Mouse (Mus musculus): ENCODE results near the gene Wwox. TPM values are rescaled to one million over a fixed set of nuclear protein-coding genes. Genes with fewer than 3 reads are reported as not detected.

Gene Wwox
- polyA plus RNA-seq, 1 experiment from 2014 or later = 13.3 TPM

GRCm38 (mm10) chr8:114889578-114890374 is 450.3 kb downstream of the Wwox start:
- H3K27ac ChIP-seq (ENCODE audit: low read length) = no peak overlapping the region
- ATAC-seq = peak; percentile 50

GRCm38 (mm10) chr8:114890478-114890877 is 451.0 kb downstream of the Wwox start:
- no peak overlapping the region for H3K4me2 ChIP-seq (ENCODE audit: low read length)
- H3K4me3 ChIP-seq (ENCODE audit: low read depth, low read length) = no peak overlapping the region
- peaks cover 5% of the 10 kb centered on the region; the same call in 1 of the 2 replicates for H3K4me1 ChIP-seq (ENCODE audit: control insufficient read depth, insufficient read depth, low read length)
- WGBS = 61% methylated on average over 5 of the region's 5 CpGs
- H3K27me3 ChIP-seq (ENCODE audit: control insufficient read depth, insufficient read depth, low read depth, low read length) = no peaks in the 10 kb centered on the region
- H3K36me3 ChIP-seq (ENCODE audit: control insufficient read depth, insufficient read depth, low read length) = no peaks in the 10 kb centered on the region
- H3K9me3 ChIP-seq (replicated peaks; ENCODE audit: control insufficient read depth, low read length, poor library complexity, severe bottlenecking) = no peaks in the 10 kb centered on the region
- H3K27ac ChIP-seq (ENCODE audit: low read length) = no peak overlapping the region
- no peak for ATAC-seq
- H3K9ac ChIP-seq (ENCODE audit: low read depth, low read length) = no peak overlapping the region

More at GRCm38 (mm10) chr8:114889578-114890374, 450.3 kb downstream of the Wwox start:
- no peaks in the 10 kb centered on the region for H3K9me3 ChIP-seq (replicated peaks; ENCODE audit: control insufficient read depth, low read length, poor library complexity, severe bottlenecking)
- no peaks in the 10 kb centered on the region for H3K27me3 ChIP-seq (ENCODE audit: control insufficient read depth, insufficient read depth, low read depth, low read length)
- no peaks in the 10 kb centered on the region for H3K36me3 ChIP-seq (ENCODE audit: control insufficient read depth, insufficient read depth, low read length)
- WGBS = 40% methylated on average over 16 of the region's 16 CpGs
- H3K4me1 ChIP-seq (ENCODE audit: control insufficient read depth, insufficient read depth, low read length) = peaks cover 11% of the 10 kb centered on the region; the same call in 1 of the 2 replicates
- peak overlapping the region; percentile 0; the same call in 1 of the 2 replicates for H3K4me2 ChIP-seq (ENCODE audit: low read length)
- H3K4me3 ChIP-seq (ENCODE audit: low read depth, low read length) = no peak overlapping the region
- no peak overlapping the region for H3K9ac ChIP-seq (ENCODE audit: low read depth, low read length)

- H3K9ac ChIP-seq (ENCODE audit: low read depth, low read length) = no peak overlapping the region
- 59% methylated on average over 4 of the region's 4 CpGs for WGBS
These were observed 451.8 kb downstream of the Wwox start for GRCm38 (mm10) chr8:114891252-114891651.

GRCm38 (mm10) chr8:114897432-114897831 is 458.0 kb downstream of the Wwox start:
- Histone ChIP-seq H3K4me1 (ENCODE audit: control insufficient read depth, insufficient read depth, low read length) (peaks cover 2% of the 10 kb centered on the region; the same call in 1 of the 2 replicates), H3K36me3 (ENCODE audit: control insufficient read depth, insufficient read depth, low read length) (no peaks in the 10 kb centered on the region), H3K4me2 (ENCODE audit: low read length) (no peak overlapping the region), H3K27ac (ENCODE audit: low read length) (no peak overlapping the region), H3K4me3 (ENCODE audit: low read depth, low read length) (no peak overlapping the region), H3K9me3 (replicated peaks; ENCODE audit: control insufficient read depth, low read length, poor library complexity, severe bottlenecking) (no peaks in the 10 kb centered on the region), H3K27me3 (ENCODE audit: control insufficient read depth, insufficient read depth, low read depth, low read length) (no peaks in the 10 kb centered on the region), H3K9ac (ENCODE audit: low read depth, low read length) (no peak overlapping the region)
- no peak for ATAC-seq
- 71% methylated on average over 8 of the region's 8 CpGs for WGBS

More at GRCm38 (mm10) chr8:114891252-114891651, 451.8 kb downstream of the Wwox start:
- H3K4me1 ChIP-seq (ENCODE audit: control insufficient read depth, insufficient read depth, low read length) = peaks cover 5% of the 10 kb centered on the region; the same call in 1 of the 2 replicates
- H3K27me3 ChIP-seq (ENCODE audit: control insufficient read depth, insufficient read depth, low read depth, low read length) = no peaks in the 10 kb centered on the region
- no peaks in the 10 kb centered on the region for H3K36me3 ChIP-seq (ENCODE audit: control insufficient read depth, insufficient read depth, low read length)
- H3K27ac ChIP-seq (ENCODE audit: low read length) = no peak overlapping the region
- no peaks in the 10 kb centered on the region for H3K9me3 ChIP-seq (replicated peaks; ENCODE audit: control insufficient read depth, low read length, poor library complexity, severe bottlenecking)
- no peak for ATAC-seq
- H3K4me2 ChIP-seq (ENCODE audit: low read length) = no peak overlapping the region
- no peak overlapping the region for H3K4me3 ChIP-seq (ENCODE audit: low read depth, low read length)

- Histone ChIP-seq H3K4me3 (ENCODE audit: low read depth, low read length) (no peak overlapping the region), H3K36me3 (ENCODE audit: control insufficient read depth, insufficient read depth, low read length) (no peaks in the 10 kb centered on the region), H3K4me1 (ENCODE audit: control insufficient read depth, insufficient read depth, low read length) (peaks cover 2% of the 10 kb centered on the region; the same call in 1 of the 2 replicates), H3K9ac (ENCODE audit: low read depth, low read length) (no peak overlapping the region), H3K27ac (ENCODE audit: low read length) (no peak overlapping the region), H3K9me3 (replicated peaks; ENCODE audit: control insufficient read depth, low read length, poor library complexity, severe bottlenecking) (no peaks in the 10 kb centered on the region), H3K27me3 (ENCODE audit: control insufficient read depth, insufficient read depth, low read depth, low read length) (no peaks in the 10 kb centered on the region), H3K4me2 (ENCODE audit: low read length) (no peak overlapping the region)
- 16% methylated on average over 12 of the region's 12 CpGs for WGBS
- no peak for ATAC-seq
These were observed 459.7 kb downstream of the Wwox start for GRCm38 (mm10) chr8:114899157-114899556.

GRCm38 (mm10) chr8:114902584-114902983 is 463.1 kb downstream of the Wwox start:
- Histone ChIP-seq H3K4me1 (ENCODE audit: control insufficient read depth, insufficient read depth, low read length) (peaks cover 5% of the 10 kb centered on the region; the same call in 1 of the 2 replicates), H3K27ac (ENCODE audit: low read length) (no peak overlapping the region), H3K9ac (ENCODE audit: low read depth, low read length) (no peak overlapping the region), H3K4me2 (ENCODE audit: low read length) (no peak overlapping the region), H3K4me3 (ENCODE audit: low read depth, low read length) (no peak overlapping the region), H3K9me3 (replicated peaks; ENCODE audit: control insufficient read depth, low read length, poor library complexity, severe bottlenecking) (no peaks in the 10 kb centered on the region; the same call in 1 of the 2 replicates), H3K36me3 (ENCODE audit: control insufficient read depth, insufficient read depth, low read length) (no peaks in the 10 kb centered on the region), H3K27me3 (ENCODE audit: control insufficient read depth, insufficient read depth, low read depth, low read length) (no peaks in the 10 kb centered on the region)
- 88% methylated on average over 5 of the region's 5 CpGs for WGBS
- ATAC-seq = no peak

- no peaks in the 10 kb centered on the region; the same call in 1 of the 2 replicates for H3K9me3 ChIP-seq (replicated peaks; ENCODE audit: control insufficient read depth, low read length, poor library complexity, severe bottlenecking)
- no peak overlapping the region for H3K4me3 ChIP-seq (ENCODE audit: low read depth, low read length)
- WGBS = 69% methylated on average over 8 of the region's 8 CpGs
- peaks cover 9% of the 10 kb centered on the region; the same call in 1 of the 2 replicates for H3K4me1 ChIP-seq (ENCODE audit: control insufficient read depth, insufficient read depth, low read length)
- no peaks in the 10 kb centered on the region for H3K27me3 ChIP-seq (ENCODE audit: control insufficient read depth, insufficient read depth, low read depth, low read length)
- no peak overlapping the region for H3K9ac ChIP-seq (ENCODE audit: low read depth, low read length)
- no peak for ATAC-seq
- H3K27ac ChIP-seq (ENCODE audit: low read length) = no peak overlapping the region
- H3K4me2 ChIP-seq (ENCODE audit: low read length) = no peak overlapping the region
- H3K36me3 ChIP-seq (ENCODE audit: control insufficient read depth, insufficient read depth, low read length) = no peaks in the 10 kb centered on the region
These were observed 468.6 kb downstream of the Wwox start for GRCm38 (mm10) chr8:114908086-114908485.

GRCm38 (mm10) chr8:114908589-114908988 is 469.1 kb downstream of the Wwox start:
- Histone ChIP-seq H3K36me3 (ENCODE audit: control insufficient read depth, insufficient read depth, low read length) (no peaks in the 10 kb centered on the region), H3K4me3 (ENCODE audit: low read depth, low read length) (no peak overlapping the region), H3K9me3 (replicated peaks; ENCODE audit: control insufficient read depth, low read length, poor library complexity, severe bottlenecking) (no peaks in the 10 kb centered on the region; the same call in 1 of the 2 replicates), H3K4me1 (ENCODE audit: control insufficient read depth, insufficient read depth, low read length) (peaks cover 9% of the 10 kb centered on the region; the same call in 1 of the 2 replicates), H3K27me3 (ENCODE audit: control insufficient read depth, insufficient read depth, low read depth, low read length) (no peaks in the 10 kb centered on the region), H3K9ac (ENCODE audit: low read depth, low read length) (no peak overlapping the region), H3K4me2 (ENCODE audit: low read length) (no peak overlapping the region), H3K27ac (ENCODE audit: low read length) (no peak overlapping the region)
- 83% methylated on average over 7 of the region's 7 CpGs for WGBS
- no peak for ATAC-seq

GRCm38 (mm10) chr8:114909146-114909545 is 469.7 kb downstream of the Wwox start:
- no peaks in the 10 kb centered on the region for H3K27me3 ChIP-seq (ENCODE audit: control insufficient read depth, insufficient read depth, low read depth, low read length)
- H3K36me3 ChIP-seq (ENCODE audit: control insufficient read depth, insufficient read depth, low read length) = no peaks in the 10 kb centered on the region
- no peak for ATAC-seq
- whole genome bisulfite sequencing = 47% methylated on average over 9 of the region's 9 CpGs
- H3K9me3 ChIP-seq (replicated peaks; ENCODE audit: control insufficient read depth, low read length, poor library complexity, severe bottlenecking) = no peaks in the 10 kb centered on the region; the same call in 1 of the 2 replicates
- H3K9ac ChIP-seq (ENCODE audit: low read depth, low read length) = no peak overlapping the region
- H3K4me2 ChIP-seq (ENCODE audit: low read length) = no peak overlapping the region
- H3K27ac ChIP-seq (ENCODE audit: low read length) = no peak overlapping the region
- peaks cover 9% of the 10 kb centered on the region; the same call in 1 of the 2 replicates for H3K4me1 ChIP-seq (ENCODE audit: control insufficient read depth, insufficient read depth, low read length)
- no peak overlapping the region for H3K4me3 ChIP-seq (ENCODE audit: low read depth, low read length)

Data from midbrain, embryonic 16.5 days (tissue).